Mouse (Mus musculus): ENCODE data around the gene Krt14.

DNA sequence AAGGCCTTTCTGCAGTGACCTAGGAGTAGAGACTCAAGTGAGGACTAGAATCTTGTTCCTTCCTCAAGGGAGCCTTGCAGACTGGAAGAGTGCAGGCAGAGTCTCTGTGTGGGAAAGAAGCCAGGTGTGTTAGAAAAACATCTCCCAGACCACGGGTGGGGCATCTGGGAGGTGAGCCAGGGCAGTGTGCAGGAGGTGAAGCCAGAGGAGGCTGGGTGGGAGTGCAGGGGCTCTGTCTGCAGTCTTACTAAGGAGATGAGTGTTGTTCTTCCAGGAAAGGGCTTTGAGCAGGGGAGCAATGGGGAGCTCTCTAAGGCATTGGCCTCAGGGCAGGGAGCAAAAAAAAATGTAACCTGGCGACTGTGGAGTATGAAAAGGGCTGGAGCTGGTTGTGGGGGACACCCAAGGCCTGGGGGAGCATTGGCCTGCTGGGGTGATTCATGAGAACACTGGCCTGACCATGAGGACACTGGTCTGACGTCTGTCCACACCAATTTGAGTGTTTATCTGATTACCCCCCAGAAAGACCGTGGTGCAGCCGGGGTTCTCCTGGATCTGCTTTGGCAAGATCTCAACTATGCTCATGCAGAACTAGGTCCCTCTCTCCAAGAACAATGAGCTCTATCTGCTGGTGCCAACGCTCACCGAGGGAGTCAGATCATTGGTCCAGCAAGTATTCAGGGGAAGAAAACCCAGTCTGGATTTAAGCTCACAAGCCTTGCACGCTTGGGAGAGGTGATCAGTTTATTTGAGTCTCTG, 51.7 kb downstream of the Krt14 start:
- TF ChIP-seq POLR2A (IDR thresholded peaks at IDR 0.05; ENCODE audit: control insufficient read depth in 1 of 2, insufficient read depth in 1 of 2, low read depth in 1 of 2, low read length in 2 of 2, poor library complexity in 1 of 2) (no peak), KAT2A (conservative IDR thresholded peaks at IDR 0.05; ENCODE audit: low read depth, low read length) (no peak), CTCF (IDR thresholded peaks at IDR 0.05 in 2 of 3, conservative IDR thresholded peaks at IDR 0.05 in 1 of 3; ENCODE audit: control insufficient read depth in 1 of 3, insufficient read depth in 1 of 3, low read depth in 2 of 3, low read length in 3 of 3, poor library complexity in 1 of 3, severe bottlenecking in 1 of 3) (no peak), ZNF384 (IDR thresholded peaks at IDR 0.05; ENCODE audit: low read depth, low read length) (no peak), MAZ (IDR thresholded peaks at IDR 0.05; ENCODE audit: low read depth, low read length) (no peak)

Data from MEL (cell line).